Mouse (Mus musculus): ENCODE data around the gene Ggcx.

GRCm38 (mm10) chr6:72473264-72474041 is 59.3 kb downstream of the Ggcx start:
- TF ChIP-seq CTCF (IDR thresholded peaks at IDR 0.05; ENCODE audit: low read depth) (no peak), EP300 (optimal IDR thresholded peaks at IDR 0.05) (no peak)

Data from stomach, postnatal 0 days (tissue).